Mouse (Mus musculus) heart, adult 2 months (tissue): ENCODE measurements around the gene Lman1l. TPM values are rescaled to one million over a fixed set of nuclear protein-coding genes. Genes with fewer than 3 reads are reported as not detected.
A peak's percentile ranks its signal among the peaks of the same experiment; 100 is the strongest.

Experiments
- DNase-seq, 2 experiments: peaks; one replicate each; pipeline ENCODE4 v3.0.0; 2021
- H3K27ac ChIP-seq: fragments of 200-600 bp; 2 replicates; pipeline ENCODE4 v1.8.1; 2022
- H3K27me3 ChIP-seq: fragments of 200-500 bp; 2 replicates; pipeline ENCODE4 v1.6.1; 2012; ENCODE audit warnings: mild to moderate bottlenecking, low read length, inconsistent platforms, mixed read lengths; ENCODE audit not compliant: control insufficient read depth, insufficient read depth
- H3K36me3 ChIP-seq: fragments of 200-500 bp; 2 replicates; pipeline ENCODE4 v1.6.1; 2012; ENCODE audit warnings: low read length, inconsistent platforms; ENCODE audit not compliant: control insufficient read depth, insufficient read depth
- H3K4me1 ChIP-seq: fragments of 200-500 bp; 2 replicates; pipeline ENCODE4 v1.6.1; 2011; ENCODE audit warnings: low read length; ENCODE audit not compliant: control insufficient read depth, insufficient read depth
- H3K4me3 ChIP-seq: fragments of 200-600 bp; 2 replicates; pipeline ENCODE4 v1.8.1; 2022
- H3K79me2 ChIP-seq: fragments of 200-500 bp; replicated peaks from 2 replicates; pipeline ENCODE4 v1.6.1; 2012; ENCODE audit warnings: mild to moderate bottlenecking, inconsistent platforms, low read length, moderate library complexity, mixed read lengths; ENCODE audit not compliant: control insufficient read depth, insufficient read depth
- H3K9ac ChIP-seq: fragments of 200-500 bp; 2 replicates; pipeline ENCODE4 v1.6.1; 2012; ENCODE audit warnings: low read depth, mild to moderate bottlenecking, control low read depth, inconsistent platforms, low read length, mixed read lengths
- CTCF ChIP-seq: fragments of 200-600 bp; IDR thresholded peaks from 2 replicates; pipeline ENCODE4 v1.8.1; 2022; ENCODE audit warnings: antibody characterized with exemption, mild to moderate bottlenecking, moderate library complexity
- EP300 ChIP-seq: fragments of 200-500 bp; IDR thresholded peaks from 2 replicates; pipeline ENCODE4 v1.6.1; 2011; ENCODE audit warnings: low read depth, low read length, control low read depth; ENCODE audit not compliant: insufficient read depth
- POLR2A ChIP-seq: fragments of 200-500 bp; IDR thresholded peaks from 2 replicates; pipeline ENCODE4 v1.6.1; 2011; ENCODE audit warnings: mild to moderate bottlenecking, low read depth, low read length, control low read depth; ENCODE audit not compliant: insufficient read depth
- WGBS: fragments of 180-500 bp; shearing (Covaris S2); methylation state at CpG from one replicate; pipeline ENCODE4 v1.1.7; 2018; 5-methylcytosine and 5-hydroxymethylcytosine counted together
- intact Hi-C: fragments of 180-260 bp; cut with DNase I; formaldehyde crosslinking; loops from one replicate; pipeline ENCODE4 v1.15.1; 2025
- polyA plus RNA-seq: library from polyadenylated mRNA; depleted of rRNA; stranded (reverse); fragments of >200 nt; gene quantifications from 2 replicates; pipeline ENCODE4 v1.2.3, GENCODE M21; 2012
- total RNA-seq, 2 experiments: library from RNA; stranded (reverse); gene quantifications; 2 replicates each; pipeline ENCODE4 v1.2.3; 2021

The Lman1l gene
- total and polyA plus RNA-seq, 3 experiments, result 0.20 TPM; not detected in 2

GRCm38 (mm10) chr9:57577144-57577849, 43.3 kb downstream of the Lman1l start:
- no peak overlapping the region for H3K4me3 ChIP-seq
- H3K27me3 ChIP-seq, result no peaks in the 10 kb centered on the region
- no peak for DNase-seq
- no peak overlapping the region for H3K27ac ChIP-seq
- no peak overlapping the region for H3K9ac ChIP-seq
- intact Hi-C loops, result no loop called here
- WGBS, result 69% methylated on average over 6 of the region's 6 CpGs
- H3K4me1 ChIP-seq, result no peaks in the 10 kb centered on the region; the same call in 1 of the 2 replicates
- TF ChIP-seq CTCF (no peak), POLR2A (no peak), EP300 (no peak)
- H3K36me3 ChIP-seq, result no peaks in the 10 kb centered on the region
- H3K79me2 ChIP-seq, result no peaks in the 10 kb centered on the region

GRCm38 (mm10) chr9:57575577-57575976, 45.0 kb downstream of the Lman1l start:
- no peaks in the 10 kb centered on the region for H3K27me3 ChIP-seq
- no peaks in the 10 kb centered on the region; the same call in 1 of the 2 replicates for H3K4me1 ChIP-seq
- H3K79me2 ChIP-seq, result no peaks in the 10 kb centered on the region
- 64% methylated on average over 3 of the region's 3 CpGs for WGBS
- intact Hi-C loops, result no loop called here
- H3K4me3 ChIP-seq, result no peak overlapping the region
- no peak overlapping the region for H3K27ac ChIP-seq
- no peak for TF ChIP-seq CTCF
- no peaks in the 10 kb centered on the region for H3K36me3 ChIP-seq
- DNase-seq, result no peak
- no peak overlapping the region for H3K9ac ChIP-seq

DNA sequence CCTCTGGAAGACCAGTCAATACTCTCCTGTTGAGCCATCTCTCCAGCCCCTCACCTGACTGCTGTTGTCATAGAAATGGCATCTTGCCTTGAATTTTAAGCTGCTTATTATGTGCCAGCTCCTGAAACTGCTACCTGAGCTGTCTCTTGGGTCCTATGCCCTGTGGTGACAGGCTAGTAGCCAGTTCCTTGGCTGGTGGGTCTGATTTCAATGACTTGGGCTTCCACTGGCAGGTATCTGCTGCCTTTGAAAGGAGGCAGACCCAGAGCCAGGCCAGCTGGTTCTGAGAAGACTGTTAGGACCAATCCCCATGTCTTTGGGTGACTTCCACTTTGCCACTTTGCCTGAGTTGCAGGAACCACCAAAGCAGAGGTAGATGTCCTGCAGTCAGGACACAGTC, 46.2 kb downstream of the Lman1l start:
- intact Hi-C loops, result no loop called here

DNA sequence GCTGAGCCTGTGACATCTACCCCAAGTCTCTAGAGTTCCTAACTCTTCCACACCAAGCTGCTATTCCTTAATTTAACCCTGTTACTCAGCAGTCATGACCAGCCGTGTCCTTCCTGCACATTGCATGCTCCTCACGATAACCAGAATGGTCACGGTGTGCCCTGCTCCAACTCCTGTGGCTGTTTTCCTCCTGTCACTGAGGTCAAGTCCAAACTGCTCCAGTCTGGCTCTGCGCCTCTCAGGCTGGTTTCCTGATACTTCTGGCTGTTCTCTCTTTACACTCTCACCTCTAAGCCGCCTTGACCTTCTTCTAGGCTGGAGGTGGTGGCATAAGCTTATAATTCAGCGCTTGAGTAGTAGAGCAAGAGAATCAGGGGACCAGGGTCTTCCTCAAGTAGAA, 52.1 kb downstream of the Lman1l start:
- Histone ChIP-seq H3K27me3 (no peaks in the 10 kb centered on the region), H3K27ac (no peak overlapping the region), H3K36me3 (peaks cover 1% of the 10 kb centered on the region), H3K9ac (no peak overlapping the region), H3K4me3 (no peak overlapping the region), H3K4me1 (peaks cover 8% of the 10 kb centered on the region), H3K79me2 (peaks cover 2% of the 10 kb centered on the region; the same call in 1 of the 2 replicates)
- 84% methylated on average over 6 of the region's 6 CpGs for WGBS
- DNase-seq, result no peak
- no peak for TF ChIP-seq EP300
- TF ChIP-seq POLR2A, result no peak
- no peak for TF ChIP-seq CTCF
- intact Hi-C loops, result no loop called here

More for the DNA sequence above, 46.2 kb downstream of the Lman1l start:
- no peak overlapping the region for H3K9ac ChIP-seq
- H3K4me1 ChIP-seq, result no peaks in the 10 kb centered on the region; the same call in 1 of the 2 replicates
- no peak overlapping the region for H3K4me3 ChIP-seq
- no peak for DNase-seq
- no peaks in the 10 kb centered on the region for H3K27me3 ChIP-seq
- H3K27ac ChIP-seq, result no peak overlapping the region
- no peak for TF ChIP-seq EP300
- no peak for TF ChIP-seq CTCF
- TF ChIP-seq POLR2A, result no peak
- no peaks in the 10 kb centered on the region for H3K36me3 ChIP-seq
- H3K79me2 ChIP-seq, result no peaks in the 10 kb centered on the region

GRCm38 (mm10) chr9:57566846-57567245, 53.7 kb downstream of the Lman1l start:
- Histone ChIP-seq H3K27me3 (no peaks in the 10 kb centered on the region), H3K4me3 (no peak overlapping the region), H3K79me2 (peaks cover 2% of the 10 kb centered on the region; the same call in 1 of the 2 replicates), H3K4me1 (peaks cover 14% of the 10 kb centered on the region), H3K36me3 (peaks cover 2% of the 10 kb centered on the region), H3K9ac (no peak overlapping the region), H3K27ac (peak overlapping the region; percentile 5; the same call in 1 of the 2 replicates)
- no peak for DNase-seq
- 72% methylated on average over 8 of the region's 8 CpGs for WGBS
- TF ChIP-seq CTCF (peak; percentile 40), EP300 (no peak), POLR2A (no peak)
- intact Hi-C loops, result no loop called here

- Histone ChIP-seq H3K9ac (no peak overlapping the region), H3K27ac (peak overlapping the region; percentile 1; the same call in 1 of the 2 replicates)
These were observed 54.8 kb downstream of the Lman1l start for GRCm38 (mm10) chr9:57565741-57566221.

More at GRCm38 (mm10) chr9:57565741-57566221, 54.8 kb downstream of the Lman1l start:
- H3K4me3 ChIP-seq, result no peak overlapping the region
- H3K79me2 ChIP-seq, result peaks cover 2% of the 10 kb centered on the region; the same call in 1 of the 2 replicates
- peaks cover 2% of the 10 kb centered on the region for H3K36me3 ChIP-seq
- peaks cover 18% of the 10 kb centered on the region for H3K4me1 ChIP-seq
- peak; percentile 46 to 64 for DNase-seq
- 17% methylated on average over 10 of the region's 10 CpGs for WGBS
- TF ChIP-seq CTCF, result no peak
- no peak for TF ChIP-seq POLR2A
- TF ChIP-seq EP300, result no peak
- no peaks in the 10 kb centered on the region for H3K27me3 ChIP-seq
- intact Hi-C loops, result no loop called here
